Mouse (Mus musculus) kidney, embryonic 14.5 days (tissue): ENCODE measurements around the gene Pef1. TPM values are rescaled to one million over a fixed set of nuclear protein-coding genes. Genes with fewer than 3 reads are reported as not detected.

Source experiments
- ATAC-seq: fragments of 200-750 bp; cut with Nextera tagmentation; 2 replicates; pipeline ENCODE4 v1.8.0; 2017; ENCODE audit warnings: moderate number of reproducible peaks, mild to moderate bottlenecking, moderate TSS enrichment, moderate library complexity; ENCODE audit not compliant: low FRiP score, low TSS enrichment
- H3K27ac ChIP-seq: fragments of 300-500 bp; sonication (generic); 2 replicates; pipeline ENCODE4 v1.5.1; 2014; ENCODE audit warnings: low read depth, mild to moderate bottlenecking, low read length, moderate library complexity, mixed read lengths
- H3K27me3 ChIP-seq: fragments of 300-500 bp; sonication (generic); 2 replicates; pipeline ENCODE4 v1.6.1; 2014; ENCODE audit warnings: mild to moderate bottlenecking, low read length; ENCODE audit not compliant: control insufficient read depth, insufficient read depth
- H3K36me3 ChIP-seq: fragments of 300-500 bp; sonication (generic); 2 replicates; pipeline ENCODE4 v1.6.1; 2014; ENCODE audit warnings: low read length, mixed read lengths; ENCODE audit not compliant: control insufficient read depth, insufficient read depth
- H3K4me1 ChIP-seq: fragments of 300-500 bp; sonication (generic); 2 replicates; pipeline ENCODE4 v1.6.1; 2014; ENCODE audit warnings: low read length, mixed read lengths; ENCODE audit not compliant: control insufficient read depth, insufficient read depth
- H3K4me2 ChIP-seq: fragments of 300-500 bp; sonication (generic); replicated peaks from 2 replicates; pipeline ENCODE4 v1.6.1; 2014; ENCODE audit warnings: low read depth, mild to moderate bottlenecking, low read length
- H3K4me3 ChIP-seq: fragments of 300-500 bp; sonication (generic); 2 replicates; pipeline ENCODE4 v1.5.1; 2014; ENCODE audit warnings: mild to moderate bottlenecking, low read length
- H3K9ac ChIP-seq: fragments of 300-500 bp; sonication (generic); 2 replicates; pipeline ENCODE4 v1.6.1; 2014; ENCODE audit warnings: low read depth, mild to moderate bottlenecking, low read length, moderate library complexity
- H3K9me3 ChIP-seq: fragments of 300-500 bp; sonication (generic); 2 replicates; pipeline ENCODE4 v1.6.1; 2016; ENCODE audit warnings: low read length; ENCODE audit not compliant: control insufficient read depth
- WGBS: fragments of 180-500 bp; shearing (Covaris S2); extraction: QIAGEN DNeasy Blood & Tissue Kit; methylation state at CpG from one replicate; pipeline ENCODE4 v1.1.7; 2014; 5-methylcytosine and 5-hydroxymethylcytosine counted together
- polyA plus RNA-seq: library from polyadenylated mRNA; unstranded; fragments of >200 nt; fragmentation: Nextera tagmentation; extraction: Ambion mirVana; gene quantifications from 2 replicates; pipeline ENCODE4 v1.2.1, GENCODE M21; 2014

Gene Pef1
- polyA plus RNA-seq, 1 experiment from 2014 or later = 85.9 TPM

- peak overlapping the region; percentile 40 for H3K4me3 ChIP-seq
- peak; percentile 79 for ATAC-seq
- H3K9ac ChIP-seq = peak overlapping the region; percentile 29; the same call in 1 of the 2 replicates
- peaks cover 40% of the 10 kb centered on the region for H3K27me3 ChIP-seq
- no peaks in the 10 kb centered on the region for H3K36me3 ChIP-seq
- H3K27ac ChIP-seq = no peak overlapping the region
- no peaks in the 10 kb centered on the region for H3K9me3 ChIP-seq
- WGBS = under 1% methylated on average over 52 of the region's 57 CpGs
- H3K4me2 ChIP-seq = peak overlapping the region; percentile 58
- H3K4me1 ChIP-seq = peaks cover 6% of the 10 kb centered on the region; the same call in 1 of the 2 replicates
Measured at GRCm38 (mm10) chr4:130138441-130139213, 36.3 kb downstream of the Pef1 start.

GRCm38 (mm10) chr4:130139214-130139492 lies 36.8 kb downstream of the Pef1 start, which contains the start of gene Hcrtr1:
Hcrtr1 (minus strand) TSS chr4:130139359.
- Histone ChIP-seq H3K4me2 (peak within 1 kb of the TSS; percentile 58), H3K36me3 (no peaks in the 10 kb centered on the region), H3K27me3 (peaks cover 40% of the 10 kb centered on the region), H3K4me1 (peaks cover 6% of the 10 kb centered on the region; the same call in 1 of the 2 replicates), H3K9ac (peak within 1 kb of the TSS; percentile 29; the same call in 1 of the 2 replicates), H3K4me3 (peak within 1 kb of the TSS; percentile 40), H3K27ac (no peak within 1 kb of the TSS), H3K9me3 (no peaks in the 10 kb centered on the region)
- 0% methylated on average over 14 of the region's 15 CpGs for WGBS
- peak; percentile 22; the same call in 1 of the 2 replicates for ATAC-seq

GRCm38 (mm10) chr4:130140992-130141402 lies 38.6 kb downstream of the Pef1 start:
- Histone ChIP-seq H3K4me3 (no peak overlapping the region), H3K36me3 (no peaks in the 10 kb centered on the region), H3K4me2 (no peak overlapping the region), H3K9me3 (no peaks in the 10 kb centered on the region; the same call in 1 of the 2 replicates), H3K27ac (no peak overlapping the region), H3K4me1 (peaks cover 6% of the 10 kb centered on the region; the same call in 1 of the 2 replicates), H3K9ac (no peak overlapping the region), H3K27me3 (peaks cover 40% of the 10 kb centered on the region)
- ATAC-seq = no peak
- WGBS = 54% methylated on average over 9 of the region's 9 CpGs

DNA sequence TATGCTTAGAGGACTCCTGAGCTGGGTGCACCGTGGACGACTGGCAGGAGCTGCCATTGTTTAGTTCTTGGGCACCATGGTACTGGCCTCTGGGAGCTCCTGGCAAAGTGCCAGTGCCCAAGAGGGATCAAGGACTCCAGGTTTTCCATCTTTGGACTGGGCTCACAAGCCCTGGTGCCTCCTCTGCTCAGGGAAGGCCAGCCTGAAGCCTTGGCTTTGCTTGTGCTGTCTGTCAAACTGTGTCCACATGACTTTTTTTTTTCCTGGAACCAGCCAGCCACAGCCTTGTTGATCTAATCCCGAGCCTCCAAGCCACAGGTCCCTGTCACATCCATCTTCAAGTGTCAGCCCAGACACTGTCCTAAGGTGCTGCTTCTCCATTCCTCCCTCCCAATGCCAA lies 39.4 kb downstream of the Pef1 start:
- Histone ChIP-seq H3K9me3 (no peaks in the 10 kb centered on the region; the same call in 1 of the 2 replicates), H3K4me3 (no peak overlapping the region), H3K4me2 (no peak overlapping the region), H3K36me3 (no peaks in the 10 kb centered on the region), H3K27me3 (peaks cover 40% of the 10 kb centered on the region), H3K9ac (no peak overlapping the region), H3K27ac (no peak overlapping the region), H3K4me1 (peaks cover 6% of the 10 kb centered on the region; the same call in 1 of the 2 replicates)
- 67% methylated on average over 3 of the region's 3 CpGs for WGBS
- no peak for ATAC-seq

GRCm38 (mm10) chr4:130148405-130148804 lies 46.0 kb downstream of the Pef1 start:
- WGBS = 58% methylated on average over 10 of the region's 10 CpGs
- Histone ChIP-seq H3K27me3 (peaks cover 7% of the 10 kb centered on the region; the same call in 1 of the 2 replicates), H3K36me3 (no peaks in the 10 kb centered on the region), H3K4me3 (no peak overlapping the region), H3K9ac (no peak overlapping the region), H3K4me1 (no peaks in the 10 kb centered on the region), H3K4me2 (no peak overlapping the region), H3K9me3 (no peaks in the 10 kb centered on the region; the same call in 1 of the 2 replicates), H3K27ac (no peak overlapping the region)
- ATAC-seq = no peak

- WGBS = 77% methylated on average over 3 of the region's 3 CpGs
- no peak overlapping the region for H3K4me3 ChIP-seq
- H3K9ac ChIP-seq = no peak overlapping the region
- H3K27ac ChIP-seq = no peak overlapping the region
- no peak for ATAC-seq
- H3K9me3 ChIP-seq = no peaks in the 10 kb centered on the region
- H3K36me3 ChIP-seq = no peaks in the 10 kb centered on the region
- no peaks in the 10 kb centered on the region for H3K4me1 ChIP-seq
- H3K27me3 ChIP-seq = peaks cover 10% of the 10 kb centered on the region; the same call in 1 of the 2 replicates
- no peak overlapping the region for H3K4me2 ChIP-seq
Measured at GRCm38 (mm10) chr4:130154250-130154649, 51.9 kb downstream of the Pef1 start.

GRCm38 (mm10) chr4:130156812-130157371 lies 54.5 kb downstream of the Pef1 start:
- Histone ChIP-seq H3K4me3 (no peak overlapping the region), H3K27ac (no peak overlapping the region), H3K27me3 (peaks cover 10% of the 10 kb centered on the region; the same call in 1 of the 2 replicates), H3K4me1 (no peaks in the 10 kb centered on the region), H3K9me3 (no peaks in the 10 kb centered on the region), H3K36me3 (no peaks in the 10 kb centered on the region), H3K9ac (no peak overlapping the region), H3K4me2 (no peak overlapping the region)
- no peak for ATAC-seq
- whole genome bisulfite sequencing = 70% methylated on average over 12 of the region's 12 CpGs

GRCm38 (mm10) chr4:130161349-130161748 lies 59.0 kb downstream of the Pef1 start:
- Histone ChIP-seq H3K4me2 (no peak overlapping the region), H3K4me1 (peaks cover 9% of the 10 kb centered on the region; the same call in 1 of the 2 replicates), H3K4me3 (no peak overlapping the region), H3K9me3 (no peaks in the 10 kb centered on the region), H3K27me3 (0 out of 2 replicates have a peak, but pooled peaks cover 4% of the 10 kb centered on the region), H3K36me3 (no peaks in the 10 kb centered on the region), H3K27ac (no peak overlapping the region), H3K9ac (no peak overlapping the region)
- ATAC-seq = no peak
- 46% methylated on average over 4 of the region's 4 CpGs for WGBS

GRCm38 (mm10) chr4:130163391-130163861 lies 61.1 kb downstream of the Pef1 start:
- Histone ChIP-seq H3K4me2 (peak overlapping the region; percentile 32), H3K27me3 (0 out of 2 replicates have a peak, but pooled peaks cover 4% of the 10 kb centered on the region), H3K9ac (peak overlapping the region; percentile 25; the same call in 1 of the 2 replicates), H3K9me3 (no peaks in the 10 kb centered on the region), H3K4me1 (peaks cover 18% of the 10 kb centered on the region), H3K36me3 (no peaks in the 10 kb centered on the region), H3K27ac (no peak overlapping the region; the same call in 1 of the 2 replicates), H3K4me3 (peak overlapping the region; percentile 1; the same call in 1 of the 2 replicates)
- ATAC-seq = peak; percentile 30; the same call in 1 of the 2 replicates
- WGBS = 4% methylated on average over 20 of the region's 20 CpGs
